Mouse (Mus musculus): ENCODE results near the gene E330009J07Rik. TPM values are rescaled to one million over a fixed set of nuclear protein-coding genes. Genes with fewer than 3 reads are reported as not detected.

E330009J07Rik gene
- total RNA-seq, 2 experiments from 2014 or later, result 1.8 to 2.0 TPM

DNA sequence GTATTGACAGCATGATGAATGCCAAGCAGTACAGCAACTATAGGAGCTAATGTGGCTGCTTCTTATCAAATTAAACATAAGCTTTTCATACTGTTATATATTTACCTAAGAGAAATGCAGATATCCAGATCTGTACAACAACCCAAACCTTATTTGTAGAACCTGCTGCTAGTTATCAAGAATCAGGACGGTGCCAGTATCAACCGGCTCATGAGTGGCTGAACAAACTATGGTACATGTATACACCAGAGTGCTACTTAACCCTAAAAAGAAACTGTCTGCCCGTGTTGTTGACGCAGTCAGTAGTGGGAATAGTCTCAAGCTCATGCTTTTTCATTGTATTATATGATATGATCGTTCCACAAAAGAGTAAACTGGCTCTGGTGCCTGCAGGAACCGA lies 64.9 kb downstream of the E330009J07Rik start:
- intact Hi-C loops (cut with DNase I; ENCODE audit: low total_unique reads), result no loop called here

DNA sequence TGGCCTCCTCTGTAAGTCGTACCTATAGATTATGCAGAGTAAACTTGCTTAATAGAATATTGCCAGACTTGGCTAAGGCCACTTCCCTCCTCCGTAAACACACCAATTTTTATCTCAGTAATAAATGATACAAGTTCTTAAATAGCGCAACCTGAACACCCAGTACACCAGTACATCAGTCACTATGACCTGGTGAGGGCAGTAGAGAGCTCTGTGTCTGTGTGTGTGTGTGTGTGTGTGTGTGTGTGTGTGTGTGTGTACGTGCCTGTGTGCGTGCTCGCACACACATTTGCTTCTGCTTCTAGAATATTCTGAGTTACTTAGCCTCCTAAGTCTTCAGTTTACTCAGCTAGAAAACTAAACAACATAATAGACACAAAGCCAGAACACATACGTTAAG lies 82.6 kb downstream of the E330009J07Rik start:
- DNase-seq, result no peak
- intact Hi-C loops (cut with DNase I; ENCODE audit: low total_unique reads), result no loop called here

More for the DNA sequence above, 64.9 kb downstream of the E330009J07Rik start:
- no peak for DNase-seq

Other genes starting within 250 kb of the E330009J07Rik start
- gene Agk, start 111.0 kb downstream of the E330009J07Rik start, total RNA-seq (2021), result 10 to 100 TPM; 10.2 to 10.3 TPM
- gene Wee2, start 3.0 kb upstream of the E330009J07Rik start, total RNA-seq (2021), result not detected
- 10 to 100 TPM; 26.4 to 28.9 TPM for gene Ssbp1, start 35.2 kb upstream of the E330009J07Rik start, total RNA-seq (2021)
- gene Tas2r137, start 55.1 kb upstream of the E330009J07Rik start, total RNA-seq (2021), result not detected
- not detected for gene Tas2r108, start 57.4 kb upstream of the E330009J07Rik start, total RNA-seq (2021)
- gene Prss37, start 83.4 kb upstream of the E330009J07Rik start, total RNA-seq (2021), result not detected
- gene Olfr461, start 118.9 kb upstream of the E330009J07Rik start, total RNA-seq (2021), result not detected
- not detected for gene Olfr460, start 133.4 kb upstream of the E330009J07Rik start, total RNA-seq (2021)
- gene Clec5a, start 149.7 kb upstream of the E330009J07Rik start, total RNA-seq (2021), result under 1 TPM; 0.42 to 0.43 TPM
- not detected for gene Tas2r138, start 177.2 kb upstream of the E330009J07Rik start, total RNA-seq (2021)
- under 1 TPM; 0.47 to 0.49 TPM for gene Mgam, start 192.7 kb upstream of the E330009J07Rik start, total RNA-seq (2021)